Mouse (Mus musculus) heart, postnatal 0 days (tissue): ENCODE data around the gene Edem2.

Source experiments
- CTCF ChIP-seq: IDR thresholded peaks from 2 replicates; pipeline ENCODE4 v1.5.1; 2016; ENCODE audit warnings: antibody characterized with exemption, control low read depth, low read depth
- EP300 ChIP-seq: IDR thresholded peaks from 2 replicates; pipeline ENCODE4 v1.6.1; 2016; ENCODE audit warnings: antibody characterized with exemption, low read depth

DNA sequence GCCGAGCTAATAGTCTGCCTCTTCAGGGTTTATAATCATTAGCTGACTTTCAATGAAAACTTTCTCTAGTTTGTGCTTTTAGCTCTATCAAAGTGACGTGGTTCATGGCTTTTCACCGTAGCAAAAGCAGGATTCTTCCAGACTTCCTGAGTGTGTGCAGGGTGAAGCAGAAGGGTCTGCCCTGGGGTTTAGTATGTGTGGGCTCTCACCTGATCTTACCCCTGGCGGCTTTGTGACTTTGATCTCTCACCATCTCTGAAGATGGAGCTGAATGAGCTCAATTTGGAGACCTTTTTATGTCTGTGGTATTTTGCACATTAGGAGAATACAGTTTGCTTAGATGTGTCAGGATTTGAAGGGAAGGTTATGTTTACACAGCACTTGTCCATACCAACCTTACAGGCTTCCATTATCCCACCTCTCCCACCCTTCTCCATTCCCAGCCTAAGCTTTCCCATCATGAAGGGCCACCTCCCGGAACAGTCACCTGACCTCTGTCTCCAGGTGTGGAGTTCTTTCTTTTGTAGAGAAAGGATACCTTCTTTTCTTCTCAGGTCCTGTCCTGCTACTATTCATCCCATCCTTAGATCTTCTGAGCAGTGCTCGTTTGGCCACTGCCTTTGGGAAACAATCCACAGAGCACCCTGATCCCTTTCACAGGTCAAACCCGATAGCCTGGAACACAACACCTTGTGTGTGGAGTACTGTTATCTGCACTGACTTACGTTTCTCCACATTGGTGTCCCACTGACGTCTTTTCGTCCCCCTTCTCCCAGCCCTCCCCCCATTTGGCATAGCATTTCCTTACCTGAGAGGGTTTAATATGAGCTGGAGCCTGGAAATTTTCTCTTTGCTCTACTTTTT is 47.8 kb upstream of the Edem2 start:
- TF ChIP-seq EP300 = no peak
- TF ChIP-seq CTCF = no peak
